Mouse (Mus musculus) erythroblast, embryonic 14.5 days (primary cell): ENCODE measurements around the gene Cd47.

Experiments
- GATA1 ChIP-seq: IDR thresholded peaks from 2 replicates; pipeline ENCODE4 v1.6.1; 2012; ENCODE audit warnings: low read length, inconsistent platforms, mixed read lengths
- TAL1 ChIP-seq: IDR thresholded peaks from 3 replicates; pipeline ENCODE4 v1.6.1; 2012; ENCODE audit warnings: low read length, inconsistent platforms, mixed read lengths

- TF ChIP-seq GATA1 (no peak), TAL1 (no peak)
These were observed 105.3 kb downstream of the Cd47 start for GRCm38 (mm10) chr16:49905601-49906001.
